Mouse (Mus musculus) spleen, postnatal 4 days (tissue): ENCODE results near the gene Nfic.

Source experiments
- DNase-seq, 2 experiments: peaks; one replicate each; pipeline ENCODE4 v3.0.0; 2022; ENCODE audit warnings: low spot score in 2 of 2

The Nfic gene

DNA sequence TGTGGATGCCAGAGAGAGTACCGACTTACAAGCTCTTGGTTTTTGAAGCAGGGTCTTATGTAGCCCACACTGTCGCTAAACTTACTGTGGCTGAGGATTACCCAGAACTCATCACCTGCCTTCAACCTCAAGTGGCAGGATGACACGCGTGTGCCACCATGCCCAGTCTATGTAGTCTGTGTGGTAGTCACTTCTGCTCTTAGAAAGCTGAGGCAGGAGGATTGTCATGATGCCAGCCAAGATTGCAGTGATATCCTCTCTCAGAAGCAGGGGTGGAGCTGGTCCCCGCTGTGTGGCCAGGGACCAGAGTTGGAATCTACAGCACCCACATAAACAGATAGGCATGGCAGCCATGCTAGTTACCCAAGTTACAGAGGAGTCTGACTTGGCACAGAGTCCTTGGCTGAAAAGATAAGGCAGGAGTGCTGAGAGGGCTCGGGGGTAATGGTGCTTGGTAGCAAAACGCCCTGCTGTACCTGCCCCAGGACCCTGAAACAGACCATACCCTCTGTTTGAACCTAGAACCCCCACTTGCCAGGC lies 30.1 kb upstream of the Nfic start:
- no peak for DNase-seq

DNA sequence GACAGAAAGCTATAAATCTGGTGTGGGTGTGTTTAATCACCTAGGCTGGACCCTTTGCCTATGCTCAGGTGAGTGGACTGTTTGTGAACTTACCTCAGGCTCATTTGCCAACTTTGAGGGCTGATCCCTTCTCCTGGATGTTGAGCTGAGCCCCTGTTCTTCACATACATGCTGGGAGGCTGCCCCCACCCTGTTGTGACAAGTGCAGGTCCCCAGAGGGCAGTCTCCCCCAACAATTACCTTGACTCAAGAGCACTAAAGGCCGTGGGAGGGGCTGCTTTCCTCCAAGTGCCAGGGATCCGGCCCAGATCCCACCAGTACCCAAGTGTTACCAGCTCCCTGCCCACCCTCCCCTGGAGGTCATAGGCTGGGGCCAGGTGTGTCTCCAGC lies 29.6 kb upstream of the Nfic start:
- no peak for DNase-seq

DNA sequence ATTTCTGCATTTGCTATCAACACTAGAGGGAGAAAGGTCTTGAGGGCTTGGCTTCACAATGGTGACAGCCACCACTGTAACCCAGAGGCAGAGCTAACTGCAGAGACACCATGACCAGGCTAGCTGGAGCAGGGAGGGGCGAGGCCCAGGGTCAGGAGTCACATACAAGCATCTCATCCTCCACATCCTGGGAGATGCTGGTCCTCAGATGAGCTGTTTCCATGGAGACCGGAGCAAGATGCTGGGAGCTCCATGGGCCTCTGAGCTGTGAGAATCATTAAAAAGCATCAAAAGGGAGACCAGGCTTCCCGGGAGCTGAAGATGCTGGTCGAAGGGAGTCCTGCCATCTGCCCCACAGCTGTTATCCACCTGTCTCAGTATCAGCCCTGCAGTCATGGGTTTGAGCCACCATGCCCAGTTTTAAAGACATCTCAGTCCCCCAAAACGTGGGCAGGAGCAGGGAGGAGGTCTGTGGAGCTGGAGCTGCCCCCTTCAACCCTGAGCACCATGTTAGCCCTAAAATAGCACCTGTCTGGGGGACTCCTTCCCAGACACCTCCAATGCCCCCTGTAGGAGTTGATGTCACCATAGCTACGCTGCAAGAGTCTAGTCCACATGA lies 29.1 kb upstream of the Nfic start:
- no peak for DNase-seq

DNA sequence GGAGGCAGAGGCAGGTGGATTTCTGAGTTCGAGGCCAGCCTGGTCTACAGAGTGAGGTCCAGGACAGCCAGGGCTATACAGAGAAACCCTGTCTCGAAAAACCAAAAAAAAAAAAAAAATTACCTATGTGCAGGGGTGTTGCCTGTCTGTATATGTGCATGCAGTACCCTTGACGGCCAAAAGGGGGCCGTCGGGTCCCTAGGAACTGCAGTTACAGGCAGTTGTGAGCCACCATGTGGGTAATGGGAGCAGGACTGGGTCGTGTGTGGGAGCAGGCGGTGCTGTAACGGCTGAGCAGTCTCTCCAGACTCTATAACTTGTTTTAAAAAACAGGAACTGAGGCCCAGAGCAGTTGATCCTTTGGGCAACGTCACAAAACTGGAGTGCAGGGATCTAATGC lies 28.5 kb upstream of the Nfic start:
- DNase-seq = no peak

DNA sequence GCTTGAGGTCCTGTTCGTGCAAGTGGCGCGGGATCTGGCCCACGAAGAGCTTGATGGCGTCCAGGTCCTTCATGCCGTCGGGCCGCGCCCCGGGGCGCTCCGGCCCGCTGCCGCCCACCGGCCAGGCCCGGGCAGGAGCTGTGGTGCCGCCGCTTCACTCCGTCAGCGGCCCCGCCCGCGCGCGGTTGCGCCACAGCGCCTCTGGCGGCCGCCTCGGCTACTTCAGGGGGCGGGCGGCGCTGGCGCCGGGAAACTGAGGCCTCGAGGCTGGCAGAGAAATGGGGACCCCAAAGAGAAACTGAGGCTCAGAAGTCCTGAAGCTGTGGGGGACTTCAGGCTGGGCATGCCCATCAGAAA lies 27.1 kb upstream of the Nfic start, which contains the start of gene Celf5:
Gene Celf5 (minus strand): TSS at position 177 of the 357 bp plus-strand sequence.
- DNase-seq = peak; percentile 54 to 87

DNA sequence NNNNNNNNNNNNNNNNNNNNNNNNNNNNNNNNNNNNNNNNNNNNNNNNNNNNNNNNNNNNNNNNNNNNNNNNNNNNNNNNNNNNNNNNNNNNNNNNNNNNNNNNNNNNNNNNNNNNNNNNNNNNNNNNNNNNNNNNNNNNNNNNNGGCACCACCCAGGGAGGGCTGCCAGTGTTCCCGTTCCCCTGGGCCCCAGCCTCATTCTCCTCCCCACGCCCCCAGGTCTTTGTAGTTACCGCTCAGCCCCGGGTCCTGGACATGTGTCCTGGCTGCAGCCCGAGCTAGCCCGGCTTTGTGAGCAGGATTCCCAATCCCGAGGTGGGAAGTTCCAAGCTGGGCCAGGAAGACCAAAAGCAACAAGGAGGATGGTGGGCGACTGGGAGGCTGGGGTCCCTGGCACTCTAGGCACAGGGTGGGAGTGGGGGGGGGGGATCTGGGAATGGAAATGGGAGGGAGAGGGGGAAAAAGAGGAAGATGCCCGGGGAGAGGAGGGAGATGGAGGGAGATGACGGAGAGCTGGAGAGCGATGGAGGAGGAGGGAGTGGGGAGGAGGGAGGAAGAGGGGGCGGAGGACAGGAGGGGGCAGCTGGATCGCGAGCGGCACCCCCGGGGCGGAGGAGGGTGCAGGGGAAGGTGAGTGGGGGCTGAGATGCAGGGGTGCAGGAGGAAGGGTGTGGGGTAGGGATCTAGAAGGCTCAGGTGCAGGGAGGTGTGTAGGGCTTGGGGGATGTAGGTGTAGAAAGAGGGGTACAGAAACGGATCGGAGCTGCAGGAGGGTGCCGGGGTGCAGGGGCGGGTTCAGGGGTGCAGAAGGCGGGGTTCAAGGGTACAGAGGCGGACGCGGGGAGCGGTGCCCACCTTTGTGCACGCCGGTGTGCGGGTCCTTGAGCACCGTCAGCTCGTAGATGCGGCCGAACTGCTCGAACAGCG lies 26.4 kb upstream of the Nfic start:
- DNase-seq = no peak

DNA sequence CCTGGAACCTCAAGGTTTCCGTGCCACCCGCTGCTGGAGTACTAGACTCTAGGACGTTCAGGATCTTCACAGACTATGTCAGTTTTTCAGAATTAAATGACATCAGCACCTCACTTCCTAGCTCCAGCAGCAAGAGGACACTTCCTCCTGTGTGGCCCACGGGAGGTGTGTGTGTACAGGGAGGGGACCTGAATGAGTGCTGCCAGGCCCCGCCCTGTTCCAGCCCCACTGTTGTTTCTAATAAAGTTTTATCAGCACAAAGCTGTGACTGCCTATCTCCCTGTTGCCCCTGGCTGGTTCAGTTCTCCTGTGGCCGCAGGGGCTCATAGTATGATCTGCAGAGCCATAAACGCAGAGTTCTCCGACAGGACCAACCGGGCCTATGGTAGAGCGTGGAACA lies 19.0 kb upstream of the Nfic start:
- DNase-seq = no peak

DNA sequence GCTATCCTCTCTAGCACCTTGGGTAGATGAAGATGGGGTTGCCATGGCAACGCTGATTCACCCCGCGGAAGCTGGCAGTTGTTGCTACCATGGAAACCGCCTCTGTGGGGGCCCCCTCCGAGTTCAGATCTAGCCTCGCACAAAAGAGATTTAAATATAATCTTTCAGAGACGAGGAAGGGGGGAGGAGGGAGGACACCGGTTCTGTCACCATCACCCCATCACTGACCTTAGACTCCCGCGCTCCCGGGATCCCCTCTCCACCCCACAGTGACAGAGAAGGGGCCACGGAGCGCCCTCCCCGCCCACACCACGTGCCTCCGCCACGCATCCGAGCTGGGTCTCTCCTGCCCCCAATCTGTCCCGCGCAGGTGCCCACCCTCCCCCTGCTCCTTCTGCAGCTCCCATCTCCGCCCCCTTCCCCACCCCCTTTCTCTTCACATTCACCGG lies 17.6 kb upstream of the Nfic start:
- no peak for DNase-seq

DNA sequence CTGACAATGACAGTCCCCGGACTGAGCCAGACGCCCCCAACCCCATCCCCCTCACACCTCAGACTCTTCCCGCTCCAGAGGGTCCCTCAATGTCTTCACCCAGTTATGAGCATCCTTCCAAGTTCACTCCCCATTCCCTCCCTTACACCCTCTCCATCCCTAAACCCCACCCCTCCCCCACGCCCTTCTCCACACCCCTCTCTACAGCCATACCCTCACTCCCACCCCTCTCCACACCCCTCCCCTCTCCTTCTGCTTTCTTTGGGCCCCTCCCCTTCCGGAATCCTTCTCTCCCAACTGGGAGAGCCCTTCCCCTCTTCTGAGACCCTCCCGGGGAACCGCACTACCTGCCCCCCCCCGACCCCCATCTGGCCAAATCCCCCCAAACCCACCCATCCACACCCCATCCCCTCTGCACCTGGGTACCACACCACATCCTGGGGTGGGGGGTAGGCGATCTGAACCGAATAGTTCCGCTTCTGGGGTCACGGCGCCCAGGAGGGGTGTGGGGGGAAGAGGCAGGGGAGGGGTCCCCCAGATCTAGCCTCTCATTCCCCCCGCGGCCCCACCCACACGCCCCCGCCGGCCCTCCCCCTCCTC lies 17.1 kb upstream of the Nfic start:
- DNase-seq = no peak

DNA sequence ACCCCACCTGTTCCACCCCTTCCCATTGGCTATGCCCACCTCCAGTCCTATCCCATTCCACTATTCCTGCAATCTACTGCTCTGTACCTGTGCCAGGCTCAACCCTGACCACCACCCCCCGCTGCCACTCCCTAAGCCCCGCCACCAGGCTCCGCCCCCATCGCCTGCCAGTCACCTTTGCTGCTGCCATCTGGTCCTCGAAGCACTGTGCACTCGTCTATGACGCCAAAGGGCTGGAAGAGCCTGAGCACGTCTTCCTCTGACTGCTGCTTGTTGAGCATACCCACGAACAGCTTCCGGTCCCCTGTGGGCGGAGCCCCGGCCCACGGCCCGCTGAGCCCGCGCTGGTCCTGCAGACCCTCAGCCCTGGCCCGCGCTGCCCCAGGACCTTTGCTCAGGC lies 15.0 kb upstream of the Nfic start:
- DNase-seq = no peak

DNA sequence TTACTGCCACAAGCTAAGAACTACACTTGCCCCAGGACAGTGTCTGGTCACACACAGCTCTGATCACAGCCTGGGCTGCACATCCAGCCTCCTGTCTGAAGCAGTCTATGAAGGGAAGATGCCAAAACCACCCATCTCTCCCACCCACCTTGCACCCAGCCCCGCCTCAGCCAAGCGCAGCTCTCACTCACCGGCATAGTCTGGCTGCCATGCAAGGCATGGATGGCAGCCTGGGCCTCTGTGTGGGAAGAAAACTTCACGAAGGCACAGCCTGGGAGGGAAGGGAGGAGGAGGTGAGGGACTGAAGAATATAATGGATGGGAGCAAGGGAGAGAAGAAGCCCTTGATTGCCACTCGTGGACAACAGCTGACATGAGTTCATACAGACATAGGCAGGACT lies 13.8 kb upstream of the Nfic start:
- DNase-seq = no peak

DNA sequence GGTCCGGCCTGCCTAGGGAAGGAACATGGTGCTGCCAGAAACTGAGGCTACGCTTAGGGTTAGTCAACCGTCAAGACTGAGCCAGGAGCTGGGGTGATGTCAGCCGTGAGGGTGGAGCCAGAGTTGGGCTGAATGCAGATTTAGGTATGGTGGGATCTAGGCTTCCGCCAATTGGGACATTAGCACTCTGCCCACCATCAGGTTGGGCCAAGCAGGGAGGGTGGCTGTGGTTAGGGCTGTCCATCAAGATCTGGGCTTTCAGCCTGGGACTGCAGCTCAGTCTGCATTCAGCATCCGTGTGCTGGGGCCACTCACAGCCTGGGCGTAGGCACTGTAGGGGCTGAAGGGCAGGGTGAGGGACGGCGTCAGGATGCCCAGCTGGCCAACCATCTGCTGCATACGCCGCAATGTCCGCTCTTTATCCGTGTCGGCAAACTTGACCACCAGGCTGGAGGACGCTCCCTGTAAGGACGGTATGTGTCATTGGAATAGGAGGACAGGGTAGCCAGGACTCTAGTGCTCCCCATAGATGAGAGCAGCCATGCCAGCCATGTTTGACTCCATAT lies 12.3 kb upstream of the Nfic start:
- no peak for DNase-seq

DNA sequence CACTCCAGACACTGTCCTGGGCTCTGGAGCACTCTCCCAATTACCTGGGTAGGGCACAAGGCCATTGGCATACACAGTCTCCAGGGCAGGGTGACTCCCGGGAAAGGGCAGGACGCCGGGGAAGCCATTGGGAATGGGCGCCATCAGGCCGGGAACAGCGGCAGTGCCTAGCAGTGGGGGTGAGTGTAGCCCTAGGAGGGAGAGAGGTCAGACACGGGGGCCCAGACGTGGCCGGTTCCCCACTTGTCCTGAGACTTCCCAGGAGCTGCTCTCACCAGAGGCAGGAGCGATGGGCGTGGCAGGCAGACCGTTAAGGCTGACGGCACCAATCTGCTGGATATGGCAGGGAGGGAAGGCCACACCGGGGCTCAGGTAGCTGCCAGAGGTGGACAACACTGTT lies 11.4 kb upstream of the Nfic start:
- peak; percentile 13 to 63 for DNase-seq

DNA sequence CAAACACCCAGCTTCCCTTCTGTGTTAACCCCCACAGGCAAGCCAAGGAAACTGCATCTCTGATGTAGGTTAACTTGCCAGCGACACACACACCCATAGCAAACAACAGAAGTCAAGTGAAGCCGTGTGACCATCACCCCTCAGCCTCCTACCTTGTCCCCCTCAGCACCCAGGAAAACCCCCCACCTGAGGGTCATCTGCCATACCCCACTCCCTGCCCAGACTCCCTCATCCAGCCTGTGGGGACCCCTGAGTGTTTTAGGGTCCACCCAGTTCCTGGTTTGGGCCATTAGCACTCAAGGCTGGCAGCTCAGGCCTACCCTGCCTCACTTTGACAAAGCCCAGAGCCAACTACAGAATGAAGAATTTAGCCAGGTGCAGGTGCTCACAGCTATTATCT lies 10.6 kb upstream of the Nfic start:
- peak in 1 of 2 experiments; percentile 56 for DNase-seq

DNA sequence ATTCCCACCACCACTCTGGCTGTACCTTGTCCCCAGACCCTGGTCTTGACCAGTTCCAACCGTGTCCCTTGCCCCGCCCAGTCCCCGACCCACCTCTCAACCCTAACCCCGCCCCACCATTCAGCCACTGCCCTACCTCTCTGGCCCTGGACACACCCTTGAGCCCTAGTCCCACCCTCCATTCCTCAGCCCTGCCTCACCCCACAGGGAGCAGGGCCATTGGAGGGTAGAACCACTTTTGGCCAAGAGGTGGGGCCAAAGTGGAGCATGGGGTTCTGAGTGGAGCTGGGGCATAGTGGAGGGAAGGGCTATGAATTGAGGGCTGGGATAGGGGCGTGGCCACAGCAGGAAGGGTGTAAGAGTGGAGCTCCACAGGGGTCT lies 9.8 kb upstream of the Nfic start:
- peak; percentile 16 to 61 for DNase-seq

DNA sequence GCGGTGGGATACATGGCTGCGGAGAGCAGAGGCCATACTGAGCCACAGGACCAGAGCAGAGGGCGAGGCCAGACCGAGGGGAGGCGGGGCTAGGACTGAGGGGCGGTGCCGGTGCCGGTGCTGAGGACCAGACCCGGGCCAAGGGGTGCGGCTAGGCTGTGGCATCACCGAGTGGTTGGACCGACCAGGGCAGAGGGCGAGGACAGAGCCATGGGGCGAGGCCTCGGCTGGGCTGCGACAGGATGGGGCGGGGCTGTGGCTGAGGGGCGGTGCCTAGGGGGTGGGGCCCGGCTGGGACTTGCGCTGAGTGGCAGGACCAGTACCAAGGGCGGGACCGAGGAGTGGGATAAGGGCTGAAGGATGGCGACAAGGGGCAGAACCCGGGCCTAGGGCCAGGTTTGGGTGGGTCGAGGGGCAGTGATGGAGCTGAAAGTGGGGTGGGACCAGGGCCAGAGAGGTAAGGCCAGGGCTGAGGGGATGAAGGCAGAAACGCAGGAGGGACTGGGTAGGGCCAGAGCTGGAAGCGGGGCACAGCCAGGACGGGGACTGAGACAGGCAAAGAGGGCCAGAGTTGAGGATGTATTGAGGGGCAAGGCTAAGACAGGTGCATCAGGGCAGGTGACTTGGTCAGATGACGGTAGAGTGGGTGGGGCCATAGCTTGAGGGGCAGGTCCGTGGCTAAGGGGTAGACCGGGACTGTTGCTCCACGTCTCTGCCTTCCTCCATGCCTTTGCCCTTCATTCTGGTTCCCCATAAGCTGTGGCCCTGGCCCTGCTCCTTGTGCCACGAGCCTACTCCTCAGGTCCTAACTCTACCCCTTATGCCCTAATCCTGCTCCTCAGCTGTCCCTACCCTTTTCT lies 9.2 kb upstream of the Nfic start:
- DNase-seq = peak; percentile 59 to 80

DNA sequence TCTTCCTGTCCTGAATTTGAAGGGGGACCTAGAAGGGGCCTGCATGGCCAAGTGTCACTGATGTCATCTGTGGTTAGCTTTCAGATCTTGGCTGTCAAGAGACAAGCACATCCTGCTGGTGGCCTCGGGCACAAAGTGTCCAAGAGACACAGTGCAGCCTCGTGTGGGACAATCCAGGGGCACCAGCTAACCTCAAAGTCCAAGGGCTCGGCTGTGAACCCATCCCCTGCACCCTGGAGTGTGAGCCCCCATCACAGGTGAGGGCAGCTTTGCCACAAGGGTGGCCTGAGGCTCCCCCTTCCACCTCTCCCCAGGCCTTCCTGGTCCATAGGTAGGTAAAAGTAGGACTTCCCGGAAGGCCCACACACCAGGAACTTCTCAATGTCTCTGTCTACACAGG lies 8.1 kb upstream of the Nfic start:
- peak in 1 of 2 experiments; percentile 61 for DNase-seq

DNA sequence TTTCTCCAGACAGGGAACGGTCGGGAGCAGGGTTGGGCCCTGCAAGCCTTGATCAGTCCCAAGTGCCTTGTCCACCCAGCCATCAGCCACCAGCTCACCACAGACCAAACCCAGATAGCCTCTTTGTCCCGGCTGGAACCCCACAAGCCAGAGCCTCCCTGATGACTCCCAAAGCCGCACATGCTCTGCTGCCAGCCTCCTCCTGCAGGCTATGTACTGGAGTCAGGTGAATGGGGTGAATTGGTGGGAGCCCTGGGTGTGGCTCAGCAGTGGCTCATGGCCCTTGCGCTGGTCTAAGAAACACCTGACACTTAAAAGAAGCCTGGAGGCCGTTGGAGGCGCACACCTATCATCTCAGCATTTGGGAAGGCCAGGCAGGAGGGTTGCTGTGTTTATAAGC lies 7.5 kb upstream of the Nfic start:
- DNase-seq = peak in 1 of 2 experiments; percentile 58

DNA sequence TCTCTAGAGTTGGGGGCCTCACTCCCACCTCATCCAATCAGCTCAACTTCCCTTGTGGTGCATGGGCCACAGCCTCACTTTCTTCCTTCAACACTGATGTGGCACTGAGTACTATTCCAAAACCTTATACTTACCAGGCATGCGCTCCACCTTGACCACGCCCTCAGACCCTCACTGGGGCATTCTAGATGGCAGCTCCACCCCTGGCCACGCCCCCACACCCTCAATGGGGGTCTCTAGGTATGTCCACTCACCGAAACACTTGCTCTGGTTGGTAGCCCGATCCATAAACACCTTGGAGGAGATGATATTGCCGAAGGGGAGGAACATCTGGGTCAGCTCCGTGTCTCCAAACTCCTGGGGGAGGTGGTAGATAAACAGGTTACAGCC lies 7.0 kb upstream of the Nfic start:
- DNase-seq = peak in 1 of 2 experiments; percentile 59

DNA sequence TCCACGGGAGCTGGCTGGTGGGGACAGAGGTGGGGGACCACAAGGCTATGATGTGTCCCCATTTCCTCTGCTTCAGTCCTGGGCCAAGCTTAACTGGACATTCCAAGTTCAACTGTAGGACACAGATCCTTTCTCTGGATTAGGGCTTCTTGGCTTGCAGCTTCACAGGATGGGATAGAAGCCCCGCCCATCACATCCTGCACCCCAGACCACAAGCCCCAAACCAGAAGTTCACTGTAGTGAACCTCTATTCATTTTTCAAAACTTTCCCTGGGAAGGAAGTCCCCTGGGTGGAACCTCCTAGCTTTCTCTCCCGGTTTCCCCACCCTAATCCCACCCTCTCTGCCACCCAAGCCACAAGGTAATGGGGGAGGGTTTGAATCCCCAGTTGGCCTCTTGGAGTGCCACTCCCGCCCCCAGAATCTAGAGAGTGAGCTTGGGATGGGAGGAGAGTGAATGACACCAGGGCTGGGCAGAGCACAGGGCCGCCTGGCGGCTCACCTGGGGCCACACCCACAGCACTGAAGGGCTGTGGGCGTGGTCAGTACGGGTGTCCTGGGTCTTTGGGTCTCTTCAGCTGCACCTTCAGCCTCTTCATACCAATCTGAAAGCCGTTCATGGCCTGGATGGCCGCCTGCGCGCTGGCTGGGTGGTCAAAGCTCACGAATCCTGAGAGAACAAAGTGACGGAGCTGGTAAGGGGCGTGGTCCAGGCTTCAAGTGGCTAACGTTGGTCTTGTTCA lies 6.4 kb upstream of the Nfic start:
- DNase-seq = peak in 1 of 2 experiments; percentile 55

DNA sequence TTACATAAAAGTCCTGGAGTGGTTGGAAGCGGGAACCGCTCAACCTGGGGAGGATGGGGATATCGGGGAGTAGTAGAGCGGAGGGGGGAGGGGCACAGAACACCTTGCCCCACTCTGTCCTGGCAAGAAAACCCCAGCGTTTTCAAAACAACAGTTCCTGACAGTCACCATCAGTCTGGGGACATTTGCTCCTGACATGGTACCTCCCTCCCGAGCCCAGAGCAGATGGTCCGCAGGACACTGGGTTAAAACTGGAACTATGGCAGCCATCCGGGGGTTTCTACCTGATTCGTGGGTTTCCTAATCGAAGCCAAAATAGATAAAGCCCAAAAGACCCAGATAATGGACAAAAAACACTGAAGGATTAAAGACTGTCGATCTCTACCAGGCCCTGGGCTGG lies 5.5 kb upstream of the Nfic start:
- peak in 1 of 2 experiments; percentile 55 for DNase-seq
